Mouse (Mus musculus) adrenal gland, postnatal 25 days (tissue): Measurements from ENCODE around the gene Banf1. TPM values are rescaled to one million over a fixed set of nuclear protein-coding genes. Genes with fewer than 3 reads are reported as not detected.

Experiments used
- total RNA-seq: library from RNA; stranded (reverse); gene quantifications from 2 replicates; pipeline ENCODE4 v1.2.3, GENCODE M21; 2021

Banf1 gene
- total RNA-seq, 1 experiment from 2014 or later = 160 TPM

Other genes starting within 250 kb of the Banf1 start
- 47.3 and 54.2 TPM in 2 replicates for gene Klc2, start 248.6 kb downstream of the Banf1 start, total RNA-seq
- gene Pacs1, start 94.0 kb downstream of the Banf1 start, total RNA-seq = 18.0 and 26.9 TPM in 2 replicates
- 175 and 194 TPM in 2 replicates for gene Sf3b2, start 71.7 kb downstream of the Banf1 start, total RNA-seq
- not detected in 2 replicates for gene Gal3st3, start 68.8 kb downstream of the Banf1 start, total RNA-seq
- not detected in 2 replicates for gene Catsper1, start 31.4 kb downstream of the Banf1 start, total RNA-seq
- gene Cst6, start 17.6 kb downstream of the Banf1 start, total RNA-seq = 1.6 TPM in 1 of 2 replicates, not detected in the other
- gene Eif1ad, start 427 bp downstream of the Banf1 start, total RNA-seq = 25.0 and 25.1 TPM in 2 replicates
- gene Sart1, start 21.5 kb upstream of the Banf1 start, total RNA-seq = 49.8 and 93.4 TPM in 2 replicates
- not detected in 2 replicates for gene Tsga10ip, start 35.4 kb upstream of the Banf1 start, total RNA-seq
- 182 and 221 TPM in 2 replicates for gene Drap1, start 57.8 kb upstream of the Banf1 start, total RNA-seq
- gene AI837181, start 58.0 kb upstream of the Banf1 start, total RNA-seq = 43.1 and 51.1 TPM in 2 replicates
- not detected in 2 replicates for gene Fosl1, start 80.4 kb upstream of the Banf1 start, total RNA-seq
- gene Ccdc85b, start 90.7 kb upstream of the Banf1 start, total RNA-seq = 7.2 and 10.9 TPM in 2 replicates
- gene Fibp, start 93.4 kb upstream of the Banf1 start, total RNA-seq = 53.7 and 100 TPM in 2 replicates
- gene Ctsw, start 101.3 kb upstream of the Banf1 start, total RNA-seq = not detected in 2 replicates
- gene Efemp2, start 106.8 kb upstream of the Banf1 start, total RNA-seq = 55.5 and 56.3 TPM in 2 replicates
- gene Mus81, start 121.2 kb upstream of the Banf1 start, total RNA-seq = 31.1 and 35.0 TPM in 2 replicates
- gene Cfl1, start 123.3 kb upstream of the Banf1 start, total RNA-seq = 625 and 632 TPM in 2 replicates
- 2.2 and 3.7 TPM in 2 replicates for gene 1700020D05Rik, start 136.6 kb upstream of the Banf1 start, total RNA-seq
- 13.1 and 18.4 TPM in 2 replicates for gene Snx32, start 143.4 kb upstream of the Banf1 start, total RNA-seq
- gene Ovol1, start 193.5 kb upstream of the Banf1 start, total RNA-seq = not detected in 2 replicates
- gene Ap5b1, start 200.9 kb upstream of the Banf1 start, total RNA-seq = 13.1 and 16.4 TPM in 2 replicates
- 97.8 and 144 TPM in 2 replicates for gene Rnaseh2c, start 234.7 kb upstream of the Banf1 start, total RNA-seq
- gene Kat5, start 243.1 kb upstream of the Banf1 start, total RNA-seq = 74.6 and 86.3 TPM in 2 replicates